Mouse (Mus musculus) heart, adult 8-10 months (tissue): ENCODE data around the gene Tmem239. TPM values are rescaled to one million over a fixed set of nuclear protein-coding genes. Genes with fewer than 3 reads are reported as not detected.
"Not testable (repeated sequence)": the region's sequence is repeated elsewhere in the genome, so short reads cannot be mapped to it uniquely, and the experiment has no call there.

Source experiments
- DNase-seq: peaks from one replicate; pipeline ENCODE4 v3.0.0; 2022; ENCODE audit warnings: low spot score
- total RNA-seq, 4 experiments: library from RNA; stranded (reverse); gene quantifications; 2 replicates each; pipeline ENCODE4 v1.2.4; 2022

Gene Tmem239
- total RNA-seq, result not detected

DNA sequence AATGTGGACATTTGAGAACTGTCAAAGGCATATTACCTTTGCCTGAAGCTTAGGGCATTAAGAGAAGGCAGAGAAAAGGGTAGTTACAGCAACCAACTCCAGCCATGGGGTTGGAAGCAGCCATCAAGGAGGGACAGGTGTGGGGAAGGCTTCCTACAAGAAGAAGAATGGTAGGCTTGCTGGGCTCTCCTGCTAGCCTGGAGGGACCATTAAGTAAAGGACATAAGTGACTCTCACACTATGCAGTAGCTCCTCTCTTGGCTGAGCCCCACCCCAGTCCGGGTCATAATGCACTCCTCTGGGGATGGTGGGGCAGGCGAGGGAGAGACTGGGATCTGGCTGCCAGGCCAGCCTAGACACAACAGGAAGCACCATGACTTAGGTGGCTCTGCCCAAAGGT is at the start of gene Tmem239:
TSS of gene Tmem239 (plus strand) at position 301 of the 400 bp plus-strand sequence.
- no peak for DNase-seq

- DNase-seq, result no peak
Measured at GRCm38 (mm10) chr2:130357551-130357950, 48.7 kb upstream of the Tmem239 start.

DNA sequence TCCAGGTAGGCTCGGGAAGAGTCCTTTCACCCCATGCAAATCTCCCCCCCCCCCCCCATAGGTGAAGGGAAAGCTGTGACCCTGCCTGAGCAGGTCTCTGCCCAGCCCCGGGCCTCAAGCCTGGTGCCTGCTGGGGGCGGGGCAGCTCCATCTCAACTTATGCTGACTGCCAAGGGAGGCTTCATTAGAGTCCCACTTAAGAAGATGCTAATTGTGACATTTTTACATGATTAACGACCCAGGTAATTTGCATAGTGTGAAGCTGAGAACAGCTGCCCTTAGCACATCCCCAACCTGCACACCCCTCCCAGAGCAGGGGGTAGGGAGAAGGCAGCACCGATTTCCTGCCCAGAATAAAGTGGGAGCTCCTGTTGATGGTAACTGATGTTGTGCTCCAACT is 47.4 kb upstream of the Tmem239 start:
- no peak for DNase-seq

DNA sequence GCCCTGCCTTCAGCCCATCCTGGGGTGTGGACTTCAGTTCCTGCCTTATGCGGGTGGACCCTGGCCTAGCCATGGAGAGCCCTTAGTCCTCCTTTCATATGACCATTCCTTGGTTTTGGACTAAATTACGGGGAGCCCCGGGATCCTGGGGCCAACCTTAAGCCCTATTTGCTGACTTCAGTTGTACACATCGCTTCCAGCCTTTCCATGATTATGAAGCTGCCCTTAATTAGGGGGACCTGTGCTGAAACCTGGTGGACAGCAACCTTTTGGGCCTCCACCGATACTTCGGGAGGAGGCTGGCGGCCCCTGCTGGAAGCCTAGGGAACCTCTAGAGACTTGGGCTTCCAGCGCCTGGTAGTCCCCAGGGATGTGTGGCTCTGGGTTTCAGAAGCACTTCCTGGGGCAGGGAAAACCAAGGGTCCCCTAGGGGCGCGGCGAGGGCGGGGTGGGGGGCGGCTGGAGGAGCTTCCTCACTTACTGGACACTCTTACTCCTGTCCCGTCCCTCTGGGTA is 43.7 kb upstream of the Tmem239 start:
- peak; percentile 8 for DNase-seq

GRCm38 (mm10) chr2:130365211-130366094 is 40.8 kb upstream of the Tmem239 start:
- no peak for DNase-seq

- DNase-seq, result no peak
Measured at GRCm38 (mm10) chr2:130367386-130367785, 38.9 kb upstream of the Tmem239 start.

DNA sequence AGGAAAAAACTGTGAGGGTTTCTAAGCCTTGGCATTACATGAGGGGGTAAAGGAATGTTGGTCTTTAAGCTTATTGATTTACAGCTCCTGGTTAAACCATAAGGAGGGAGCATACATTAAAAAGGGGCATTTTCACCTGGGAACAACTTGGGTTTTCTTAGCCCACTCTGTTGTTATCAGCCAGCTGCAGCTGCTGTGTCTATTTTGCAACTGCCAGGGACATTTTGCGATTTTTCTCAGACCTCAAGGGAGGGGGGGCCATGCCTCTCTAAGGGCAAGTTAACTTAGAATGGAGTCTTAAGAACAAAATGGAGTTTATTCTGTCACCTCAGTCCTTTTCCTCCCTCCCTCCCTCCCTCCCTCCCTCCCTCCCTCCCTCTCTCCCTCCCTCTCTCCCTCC is 33.3 kb upstream of the Tmem239 start:
- not testable (repeated sequence) for DNase-seq

GRCm38 (mm10) chr2:130374951-130375350 is 31.3 kb upstream of the Tmem239 start:
- no peak for DNase-seq

- DNase-seq, result no peak
Measured at GRCm38 (mm10) chr2:130383205-130383604, 23.1 kb upstream of the Tmem239 start.

DNA sequence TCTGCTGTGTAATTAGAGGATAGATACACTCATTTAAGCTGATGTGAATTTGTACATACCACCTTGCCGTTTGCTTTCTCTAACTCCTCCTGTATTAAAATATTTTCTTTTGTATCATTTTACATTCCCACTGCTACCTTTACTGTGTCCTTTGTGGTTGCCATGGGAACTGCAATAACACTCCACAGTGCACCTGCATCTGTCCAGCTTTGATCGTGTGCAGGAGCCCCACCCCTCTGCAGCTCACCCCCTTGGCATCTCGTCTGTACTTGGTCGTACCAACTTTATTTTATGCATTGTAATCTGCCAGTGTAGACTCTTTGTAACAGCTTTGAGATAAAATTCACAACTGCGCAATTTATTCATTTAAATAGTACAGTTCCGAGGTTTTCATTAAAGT is 22.4 kb upstream of the Tmem239 start:
- no peak for DNase-seq

- no peak for DNase-seq
Measured at GRCm38 (mm10) chr2:130386212-130386611, 20.1 kb upstream of the Tmem239 start.

GRCm38 (mm10) chr2:130388796-130389195 is 17.5 kb upstream of the Tmem239 start:
- no peak for DNase-seq

GRCm38 (mm10) chr2:130390993-130391625 is 15.2 kb upstream of the Tmem239 start:
- DNase-seq, result no peak

DNA sequence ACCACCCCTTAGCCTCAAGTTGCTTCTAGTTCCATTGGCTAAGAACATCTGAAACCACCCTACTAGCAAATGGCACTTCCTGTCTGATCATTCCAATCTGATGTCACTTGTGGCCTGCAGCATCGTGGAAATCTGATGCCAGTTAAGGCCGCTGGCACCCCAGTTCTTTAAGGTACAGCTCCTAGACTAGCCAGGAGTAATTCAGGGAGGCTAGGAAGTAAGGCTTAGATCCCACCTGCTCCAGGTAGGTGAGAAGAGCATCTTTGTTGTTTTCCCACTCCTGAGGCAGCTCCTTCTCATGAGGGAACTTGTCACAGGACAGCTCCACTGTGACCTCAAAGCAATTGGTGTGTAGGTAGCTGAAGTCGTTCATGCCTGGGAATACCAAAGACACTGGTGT is 13.4 kb upstream of the Tmem239 start:
- DNase-seq, result no peak

DNA sequence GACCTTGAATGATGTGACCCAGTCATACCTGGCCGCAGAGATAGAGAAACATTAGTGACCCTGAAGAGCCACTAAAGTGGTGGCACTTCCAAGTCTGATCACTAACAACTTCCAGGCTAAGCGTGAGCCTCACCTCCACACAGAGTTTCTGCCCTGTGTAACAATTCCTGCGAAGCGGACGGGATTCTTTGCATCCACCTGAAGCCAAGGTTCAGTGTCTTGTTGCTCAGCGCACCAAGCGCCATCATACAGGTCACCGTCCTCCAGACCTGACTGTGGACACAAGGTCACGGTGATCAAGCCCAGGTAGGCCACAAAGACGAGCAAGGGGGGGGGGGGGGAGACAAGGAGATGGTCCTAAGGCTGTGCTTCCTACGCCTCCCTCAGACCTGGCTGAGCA is 10.6 kb upstream of the Tmem239 start:
- no peak for DNase-seq

DNA sequence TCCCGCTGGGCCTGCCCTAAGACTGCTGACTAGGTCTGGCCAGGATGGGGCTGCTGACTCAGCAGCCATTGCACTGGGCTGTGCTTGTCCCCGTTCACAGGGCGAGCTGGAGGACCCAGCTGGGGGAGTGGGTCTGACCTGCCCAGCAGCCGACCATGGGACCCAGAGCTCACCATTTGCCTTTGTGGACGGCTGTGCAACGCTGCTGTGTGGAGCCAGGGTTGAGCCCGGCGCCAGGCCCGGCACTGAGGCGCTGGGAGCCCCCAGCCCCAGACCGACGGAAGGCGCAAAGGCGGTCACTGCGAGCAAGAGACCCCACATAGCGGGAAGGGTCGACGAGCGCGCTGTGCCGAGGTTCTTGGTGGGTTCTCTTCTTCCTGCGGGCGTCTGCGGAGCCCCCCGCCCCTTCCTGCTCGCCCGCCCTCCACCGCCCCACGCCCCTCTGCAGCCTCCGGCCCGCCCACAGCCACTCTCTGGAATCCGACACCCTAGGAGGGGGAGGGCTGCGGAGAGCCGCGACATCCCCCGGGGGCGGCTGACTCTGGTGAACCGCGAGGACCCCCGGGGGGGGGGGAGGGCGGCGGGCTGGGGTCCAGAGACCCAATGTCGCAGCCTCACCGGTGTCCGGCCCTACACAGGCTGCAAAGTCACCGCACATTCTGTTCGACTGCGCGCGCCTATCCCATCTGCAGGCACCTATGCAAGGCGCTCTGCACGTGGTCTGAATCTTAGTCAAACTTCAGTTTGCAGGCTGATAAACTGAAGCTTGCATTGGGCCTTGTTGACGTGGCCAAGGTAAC is 8.9 kb upstream of the Tmem239 start, which contains the start of gene Cpxm1:
TSS of gene Cpxm1 (minus strand) at position 389 of the 800 bp plus-strand sequence.
- no peak for DNase-seq

DNA sequence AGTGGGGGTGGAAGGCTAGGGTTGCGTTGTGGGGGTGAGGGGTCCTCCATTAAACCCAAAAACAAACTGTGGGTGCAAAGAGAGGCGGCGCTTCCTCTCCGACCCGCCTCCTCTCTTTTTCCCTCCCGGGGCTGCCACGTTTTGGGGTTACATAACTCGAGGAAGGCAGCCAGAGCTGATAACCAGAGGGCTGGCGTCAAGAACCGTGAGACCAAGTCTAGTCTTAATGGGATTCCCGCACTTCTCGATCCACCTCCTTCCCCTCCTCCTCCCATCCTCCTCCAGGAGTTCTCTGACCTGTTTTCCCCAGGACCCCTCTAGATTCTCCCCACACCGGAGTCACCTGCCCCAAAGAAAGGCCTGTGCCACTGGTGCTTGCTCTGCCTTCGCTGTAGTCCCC is 8.2 kb upstream of the Tmem239 start:
- peak; percentile 42 for DNase-seq

DNA sequence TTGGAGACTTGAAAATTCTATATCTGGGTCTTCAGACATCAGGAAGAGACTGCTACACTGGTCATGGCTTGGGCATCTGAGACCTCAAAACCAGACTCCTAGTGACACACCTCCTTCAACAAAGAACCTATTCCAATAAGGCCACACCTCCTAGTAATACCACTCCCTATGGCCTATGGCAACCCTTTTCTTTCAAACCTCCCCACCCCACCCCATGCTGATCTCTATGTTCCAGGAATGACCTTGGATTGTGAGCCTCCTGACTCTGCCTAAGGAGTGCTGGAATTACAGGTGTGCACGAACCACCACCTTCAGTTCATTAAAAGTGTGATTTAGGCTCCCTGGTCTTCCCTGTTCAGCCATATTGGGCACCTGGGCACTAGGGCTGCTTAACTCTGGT is 6.2 kb upstream of the Tmem239 start:
- DNase-seq, result no peak

DNA sequence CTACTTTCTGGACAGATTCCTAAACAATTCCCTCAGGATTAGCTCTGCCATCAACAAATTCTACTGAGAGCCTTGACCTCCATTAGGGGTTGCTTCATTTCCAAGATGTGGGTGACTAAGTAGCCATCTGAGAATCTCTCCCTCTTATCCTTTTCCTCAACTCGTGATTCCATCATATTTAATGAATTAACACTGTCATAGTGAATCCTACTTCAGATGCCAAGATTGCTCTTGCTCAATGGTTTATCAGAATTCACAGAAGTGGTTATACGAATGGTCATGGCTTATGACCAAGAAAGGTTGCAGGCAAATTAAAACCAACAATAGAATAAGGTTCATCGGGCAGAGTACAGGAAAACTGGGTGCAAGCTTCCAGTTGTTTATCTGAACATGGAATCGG is 4.4 kb upstream of the Tmem239 start:
- DNase-seq, result no peak

DNA sequence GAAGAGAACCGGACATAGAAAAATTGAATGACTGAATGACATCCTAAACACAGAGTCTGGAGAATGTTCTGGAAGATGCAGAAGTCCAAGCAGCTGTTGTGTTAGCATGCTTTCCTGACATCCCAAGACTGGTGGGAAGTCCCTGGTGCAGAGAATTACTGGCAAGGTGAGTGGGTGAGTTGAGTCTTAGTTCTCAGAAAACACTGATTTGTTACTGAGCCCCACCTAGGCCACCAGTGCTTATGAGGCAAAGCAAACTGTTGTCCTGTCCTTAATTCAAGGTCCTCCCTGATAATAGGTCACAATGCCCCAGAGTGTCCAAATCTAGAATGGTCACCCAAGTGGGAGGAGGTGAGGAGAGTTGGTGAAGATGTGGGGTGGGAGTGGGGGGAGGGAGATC is 1.3 kb upstream of the Tmem239 start, which contains the start of the genes Gm28372 and 1700020A23Rik:
TSS of gene Gm28372 (plus strand) at position 301 of the 400 bp plus-strand sequence.
TSS of gene 1700020A23Rik (plus strand) at position 321 of the 400 bp plus-strand sequence.
- DNase-seq, result no peak

- DNase-seq, result no peak
Measured at GRCm38 (mm10) chr2:130408194-130408593, 1.9 kb downstream of the Tmem239 start.
